Mouse (Mus musculus) midbrain, embryonic 12.5 days (tissue): Measurements from ENCODE around the gene Ythdc1. TPM values are rescaled to one million over a fixed set of nuclear protein-coding genes. Genes with fewer than 3 reads are reported as not detected.

Experiments used
- polyA plus RNA-seq: library from polyadenylated mRNA; unstranded; fragments of >200 nt; fragmentation: Nextera tagmentation; extraction: Ambion mirVana; gene quantifications from 2 replicates; pipeline ENCODE4 v1.2.1, GENCODE M21; 2016

Gene Ythdc1
- polyA plus RNA-seq, 1 experiment from 2014 or later: 47.7 TPM

Other genes starting within 250 kb of the Ythdc1 start
- gene Tmprss11f, start 171.8 kb upstream of the Ythdc1 start, polyA plus RNA-seq: not detected in 2 replicates
- gene Tmprss11b, start 127.9 kb upstream of the Ythdc1 start, polyA plus RNA-seq: not detected in 2 replicates
- gene Tmprss11e, start 58.4 kb upstream of the Ythdc1 start, polyA plus RNA-seq: 0.13 TPM in 1 of 2 replicates, not detected in the other
- gene Ugt2b34, start 102.7 kb downstream of the Ythdc1 start, polyA plus RNA-seq: not detected in 2 replicates
- gene Ugt2b1, start 122.3 kb downstream of the Ythdc1 start, polyA plus RNA-seq: not detected in 2 replicates
- not detected in 2 replicates for gene Ugt2b35, start 196.6 kb downstream of the Ythdc1 start, polyA plus RNA-seq